Mouse (Mus musculus): ENCODE measurements around the gene Arid4a.
"Not testable (repeated sequence)": the region's sequence is repeated elsewhere in the genome, so short reads cannot be mapped to it uniquely, and the experiment has no call there.

Gene Arid4a

DNA sequence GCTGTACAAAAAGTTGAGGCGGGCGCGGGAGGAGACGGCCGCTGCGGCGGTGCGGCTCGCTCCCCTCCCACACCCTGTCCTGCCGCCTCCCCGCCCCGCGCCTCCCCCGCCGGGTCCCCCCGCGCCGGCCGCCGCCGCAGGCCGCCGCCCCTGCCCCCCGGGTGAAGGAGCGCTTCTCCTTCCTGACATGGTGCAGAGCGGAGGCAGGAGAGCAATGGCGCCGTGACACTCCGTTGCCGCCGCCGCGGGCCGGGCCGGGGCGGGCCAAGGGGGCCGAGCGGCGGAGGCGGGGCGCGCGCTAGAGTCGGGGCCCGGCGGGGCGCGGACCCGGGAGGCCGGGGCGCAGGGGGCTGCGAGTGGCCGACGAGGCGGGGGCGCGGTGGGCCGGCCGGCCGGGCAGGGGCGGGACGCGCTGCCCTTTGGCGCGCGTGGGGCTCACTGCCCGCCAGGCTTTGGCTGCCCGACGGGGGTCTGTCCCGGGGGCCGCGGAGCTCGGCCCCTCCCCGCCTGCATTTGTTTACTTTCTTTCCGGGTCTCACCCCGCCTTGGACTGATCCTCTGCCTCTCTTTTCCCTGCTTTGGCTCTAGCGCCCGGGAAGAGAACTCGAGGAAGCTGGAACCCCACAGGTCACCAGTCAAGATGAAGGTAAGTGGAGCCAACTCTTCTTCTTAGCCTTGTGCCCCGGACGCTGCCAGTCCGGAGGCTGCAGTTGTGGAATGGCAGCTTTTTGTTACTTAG lies 882 bp downstream of the Arid4a start:
- DNase-seq = peak; percentile 56 to 80

DNA sequence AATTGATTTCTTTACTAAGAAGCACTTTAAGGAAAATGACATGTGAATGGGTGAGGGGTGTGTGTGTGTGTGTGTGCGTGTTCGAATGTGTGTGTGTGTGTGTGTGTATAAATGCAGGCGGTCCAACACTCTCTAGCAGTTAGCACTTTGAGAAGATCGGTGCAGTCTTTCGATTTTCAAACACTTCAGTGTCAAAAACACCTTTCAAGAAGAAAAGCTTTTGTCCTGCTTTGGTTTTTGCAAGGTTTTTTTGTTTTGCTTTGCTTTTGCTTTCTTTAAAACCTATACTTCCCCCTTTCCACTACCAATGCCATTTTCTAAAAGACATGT lies 1.4 kb downstream of the Arid4a start:
- DNase-seq = no peak

DNA sequence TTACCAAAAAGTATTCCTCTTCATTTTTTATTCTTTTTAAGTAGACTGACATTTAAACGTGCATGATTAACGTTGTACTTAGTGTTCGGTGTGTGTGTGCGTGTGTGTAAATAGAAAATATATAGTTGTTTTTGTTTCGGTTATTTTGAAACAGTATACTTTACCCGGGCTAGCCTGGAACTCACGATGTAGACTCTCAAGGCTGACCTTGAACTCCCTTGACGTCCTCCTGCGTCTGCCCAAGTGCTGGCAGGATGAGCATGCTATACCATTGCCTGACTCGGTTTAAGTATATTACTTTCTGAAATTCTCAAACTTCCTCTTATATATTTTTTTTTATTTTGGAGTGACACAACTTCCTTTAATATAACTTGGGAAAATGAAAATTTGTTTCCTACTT lies 2.0 kb downstream of the Arid4a start:
- no peak for DNase-seq

DNA sequence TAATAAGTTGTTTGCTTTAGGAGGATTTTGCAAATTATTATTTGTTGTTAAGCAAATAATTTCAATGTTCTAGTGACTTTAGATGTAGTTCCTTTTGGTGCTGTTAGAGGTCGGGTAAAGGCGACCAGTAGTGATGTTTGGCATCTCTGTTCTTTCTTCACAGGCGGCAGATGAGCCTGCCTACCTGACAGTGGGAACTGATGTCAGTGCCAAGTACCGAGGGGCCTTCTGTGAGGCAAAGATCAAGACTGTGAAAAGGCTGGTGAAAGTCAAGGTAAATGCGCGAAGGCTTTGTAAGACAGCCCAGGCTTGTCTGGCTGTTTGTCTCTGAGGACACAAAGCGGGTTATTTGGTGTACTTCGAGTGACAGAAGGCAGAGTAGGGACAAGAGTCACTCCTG lies 3.4 kb downstream of the Arid4a start:
- DNase-seq = no peak

DNA sequence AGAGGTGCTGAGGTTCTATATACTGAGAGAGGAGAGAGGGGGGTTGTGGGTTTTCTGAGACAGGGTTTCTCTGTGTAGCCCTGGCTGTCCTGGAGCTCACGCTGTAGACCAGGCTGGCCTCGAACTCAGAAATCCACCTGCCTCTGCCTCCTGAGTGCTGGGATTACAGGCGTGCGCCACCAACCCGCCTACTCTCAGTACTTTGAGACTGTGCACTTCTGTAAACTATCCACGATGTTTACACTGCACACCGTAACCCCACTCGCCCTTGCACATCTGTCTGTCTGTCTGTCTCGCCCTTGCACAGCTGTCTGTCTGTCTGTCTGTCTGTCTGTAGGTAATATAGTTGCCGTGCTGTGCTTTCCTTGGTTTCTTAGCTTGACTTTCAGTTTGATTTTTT lies 8.6 kb downstream of the Arid4a start:
- no peak for DNase-seq

DNA sequence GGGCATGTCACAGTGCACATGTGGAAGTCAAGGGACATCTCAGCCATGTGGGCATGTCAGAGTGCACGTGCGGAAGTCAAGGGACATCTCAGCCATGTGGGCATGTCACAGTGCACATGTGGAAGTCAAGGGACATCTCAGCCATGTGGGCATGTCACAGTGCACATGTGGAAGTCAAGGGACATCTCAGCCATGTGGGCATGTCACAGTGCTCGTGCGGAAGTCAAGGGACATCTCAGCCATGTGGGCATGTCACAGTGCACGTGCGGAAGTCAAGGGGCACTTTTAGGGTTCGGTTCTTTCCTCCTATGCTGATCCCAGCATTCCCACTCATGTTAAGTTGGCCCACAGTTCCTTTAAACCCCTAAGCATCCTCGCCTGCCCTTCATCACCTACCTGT lies 12.5 kb downstream of the Arid4a start:
- DNase-seq = not testable (repeated sequence)

DNA sequence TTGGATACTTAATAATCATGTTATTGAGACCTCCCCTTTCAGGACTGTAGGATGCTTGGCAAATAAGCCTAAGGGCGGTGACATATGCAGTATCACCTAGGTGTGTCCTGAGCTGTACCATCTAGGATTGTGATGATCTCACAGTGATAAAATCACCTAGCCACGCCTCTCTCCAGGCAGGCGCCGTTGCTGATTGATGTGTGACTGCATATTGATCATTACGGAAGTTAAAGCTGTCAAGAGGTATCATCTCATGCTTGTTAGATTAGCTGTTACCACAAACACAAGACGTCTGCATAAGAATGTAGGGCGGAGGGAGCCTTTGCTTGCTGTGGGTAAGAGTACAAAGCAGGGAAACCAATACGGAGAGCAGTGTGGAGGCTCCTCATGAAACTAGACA lies 14.5 kb downstream of the Arid4a start:
- DNase-seq = no peak

DNA sequence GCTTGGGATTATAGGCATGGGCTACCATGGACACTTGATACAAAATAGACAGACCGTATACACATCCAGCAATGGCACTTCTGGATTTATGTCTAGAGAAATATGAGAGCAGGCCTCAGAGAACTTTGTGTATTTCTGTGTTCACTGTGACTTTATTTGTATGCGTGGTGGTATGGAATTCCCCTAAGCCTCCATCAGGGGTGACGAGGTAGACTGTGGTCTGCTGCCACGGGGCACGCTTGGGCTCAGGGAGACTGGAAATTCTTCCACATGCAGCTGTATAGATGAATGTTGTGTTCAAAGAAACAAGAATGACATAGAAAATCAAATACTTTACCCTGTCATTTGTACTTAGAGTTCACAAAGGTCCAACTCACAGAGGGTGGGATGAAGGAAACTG lies 14.9 kb downstream of the Arid4a start:
- DNase-seq = no peak

DNA sequence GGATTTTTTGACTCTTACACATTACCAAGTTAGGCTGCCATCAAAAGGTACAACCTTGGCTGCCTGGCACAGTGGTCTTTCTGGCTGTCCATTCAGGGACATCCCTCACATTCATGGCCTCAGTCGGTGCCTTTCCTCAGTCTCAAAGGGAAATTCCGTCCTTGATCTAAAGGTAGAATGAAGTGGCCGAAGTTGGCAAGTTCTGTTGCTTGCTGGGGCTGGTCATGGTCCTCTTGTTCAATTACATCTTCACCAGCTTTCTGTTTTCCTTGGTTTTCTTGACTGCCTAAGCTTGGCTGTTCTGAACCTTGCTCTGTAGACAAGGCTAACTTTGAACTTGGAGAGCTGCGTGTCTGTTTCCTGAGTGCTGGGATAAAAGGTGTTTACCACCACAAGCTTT lies 20.0 kb downstream of the Arid4a start:
- no peak for DNase-seq

DNA sequence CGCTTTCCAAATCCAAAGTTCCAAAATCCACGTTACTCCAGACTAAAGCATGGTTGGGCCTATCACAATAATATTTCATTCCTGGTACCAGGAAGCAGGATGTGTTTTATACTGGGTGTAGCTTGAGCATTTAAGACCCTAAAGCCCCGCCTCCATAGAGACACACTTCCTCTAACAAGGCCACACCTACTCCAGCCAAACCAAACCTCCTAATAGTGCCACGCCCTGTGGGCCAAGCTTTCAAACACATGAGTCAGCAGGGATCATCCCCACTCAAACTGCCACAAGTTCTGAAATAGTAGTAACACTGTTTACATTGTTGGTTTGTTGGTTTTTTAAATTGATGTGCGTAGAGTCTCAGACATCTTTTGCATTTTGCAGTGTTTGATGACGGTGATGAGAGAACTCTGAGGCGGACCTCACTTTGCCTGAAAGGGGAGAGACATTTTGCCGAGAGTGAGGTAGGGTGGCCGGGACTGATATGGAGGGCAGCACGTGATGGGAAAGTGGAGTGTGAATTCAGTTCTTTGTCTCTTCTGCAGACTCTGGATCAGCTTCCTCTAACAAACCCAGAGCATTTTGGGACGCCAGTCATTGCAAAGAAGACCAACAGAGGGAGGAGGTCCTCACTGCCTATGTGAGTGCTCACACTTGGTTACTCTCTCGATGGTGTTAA lies 21.1 kb downstream of the Arid4a start:
- DNase-seq = no peak

DNA sequence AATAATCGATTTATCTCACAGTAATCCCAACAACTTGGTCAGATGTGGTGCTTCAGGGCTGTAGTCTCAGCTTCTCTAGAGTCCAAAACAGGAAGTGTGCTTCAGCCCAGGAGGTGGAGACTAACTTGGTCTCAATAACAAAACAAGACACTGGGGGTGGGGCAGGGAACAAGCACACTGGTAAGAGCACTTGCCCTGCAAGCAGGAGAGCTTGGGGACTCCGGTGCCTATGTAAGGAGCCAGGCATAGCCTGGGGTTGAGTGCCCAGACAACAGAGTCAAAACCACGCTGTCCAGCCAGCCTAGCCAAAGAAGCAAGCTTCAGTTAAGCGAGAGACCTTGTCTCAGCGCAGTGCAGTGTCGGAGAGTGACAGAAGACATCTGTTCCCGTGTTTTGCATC lies 24.7 kb downstream of the Arid4a start:
- peak; percentile 81 to 82 for DNase-seq

DNA sequence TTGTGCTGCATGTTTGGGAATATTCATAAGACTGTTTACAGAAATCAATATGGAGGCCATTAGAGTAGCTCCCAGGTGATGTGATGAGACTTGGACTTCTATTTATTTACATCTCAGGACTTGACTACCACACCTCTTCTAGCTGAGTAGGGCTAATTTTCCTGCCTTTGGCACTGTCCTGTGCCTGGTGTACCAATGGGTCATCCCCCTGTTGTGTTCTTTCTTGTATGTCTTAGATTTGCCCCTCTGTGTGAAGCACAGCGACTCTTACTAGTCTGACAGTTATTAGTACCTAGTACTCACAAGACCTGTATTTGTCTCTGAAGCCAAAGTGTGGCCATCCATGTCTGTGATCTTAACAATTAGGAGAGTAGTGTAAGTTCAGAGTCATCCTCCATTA lies 26.7 kb downstream of the Arid4a start:
- DNase-seq = no peak

DNA sequence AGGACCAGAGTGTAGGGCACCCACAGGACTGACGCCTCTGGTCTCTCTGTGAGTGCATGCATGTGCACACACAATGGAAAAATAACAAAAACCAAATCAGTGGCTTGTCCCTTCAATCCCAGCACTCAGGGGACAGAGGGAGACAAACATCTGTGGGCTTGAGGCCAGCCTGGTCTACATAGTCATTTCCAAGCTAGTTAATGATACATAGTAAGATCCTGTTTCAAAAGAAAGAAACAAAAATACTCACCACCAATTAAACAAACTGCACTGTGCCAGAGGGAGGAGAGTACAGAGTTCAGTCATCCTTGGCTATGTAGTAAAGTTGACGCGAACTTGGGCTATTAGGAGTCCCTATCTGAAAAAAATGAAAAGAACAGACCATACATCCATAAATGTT lies 27.8 kb downstream of the Arid4a start:
- peak; percentile 66 to 70 for DNase-seq

DNA sequence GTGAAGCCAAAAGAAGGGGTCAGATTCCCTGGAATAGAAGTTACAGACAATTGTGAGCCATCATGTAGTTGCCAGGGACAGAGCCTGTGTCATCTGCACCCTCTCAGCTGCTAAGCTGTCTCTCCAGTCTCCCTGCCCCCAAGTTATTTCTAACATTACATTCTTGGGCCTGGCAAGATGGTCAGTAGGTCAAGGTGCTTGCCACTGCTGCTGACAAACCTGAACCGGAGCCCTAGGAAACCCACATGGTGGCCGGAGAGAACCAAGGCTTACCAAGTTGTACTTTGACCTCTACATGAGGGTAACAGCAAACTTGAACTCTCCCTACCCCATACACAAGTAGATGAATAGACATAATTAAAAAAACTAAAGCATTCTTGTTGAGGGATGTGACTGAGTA lies 28.7 kb downstream of the Arid4a start:
- DNase-seq = peak; percentile 66 to 87

DNA sequence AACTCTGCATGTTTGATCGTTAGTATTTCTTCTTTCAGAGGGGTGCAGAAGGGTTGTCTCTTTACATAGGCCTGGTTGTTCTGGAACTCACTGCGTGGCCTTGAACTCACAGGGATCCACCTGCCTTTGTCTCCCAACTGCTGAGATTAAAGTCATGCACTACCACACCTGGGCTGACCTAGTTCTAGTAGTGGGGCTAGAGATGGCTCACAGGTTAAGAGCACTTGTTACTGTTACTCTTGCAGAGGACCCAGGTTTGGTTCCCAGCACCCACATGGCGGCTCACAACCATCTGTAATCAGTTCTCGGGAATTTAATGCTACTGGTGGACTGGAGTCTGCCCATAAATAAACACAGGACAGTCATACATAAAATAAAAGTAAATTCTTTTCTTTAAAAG lies 30.7 kb downstream of the Arid4a start:
- DNase-seq = no peak

DNA sequence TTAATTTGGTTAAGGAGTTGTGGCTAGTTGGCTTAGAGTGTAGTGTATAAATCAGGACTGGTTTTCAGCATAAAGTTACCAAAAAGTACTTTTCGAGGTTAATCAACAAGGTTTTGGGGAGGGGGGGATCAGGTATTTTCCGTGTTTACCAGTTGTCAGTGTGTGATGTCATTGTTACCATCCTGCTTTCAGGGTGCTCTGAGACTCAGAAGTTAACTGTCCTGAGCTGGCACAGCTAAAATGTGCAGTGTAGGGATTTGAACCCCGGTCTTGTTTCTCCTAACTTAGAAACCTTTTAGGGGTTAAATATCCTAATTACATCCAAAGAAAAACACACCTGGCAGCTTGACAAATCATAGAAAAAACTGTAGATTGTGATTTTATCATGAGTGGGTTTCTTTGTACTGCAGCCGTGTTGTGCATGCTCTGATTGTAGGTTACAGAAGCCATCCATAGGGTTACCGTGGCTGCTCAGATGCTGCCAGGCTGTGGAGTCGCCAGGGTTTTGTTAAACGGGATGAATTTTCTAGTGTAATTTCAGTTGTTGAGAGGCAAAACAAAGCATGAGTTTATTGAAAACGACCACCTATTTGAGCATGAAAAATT lies 31.8 kb downstream of the Arid4a start:
- DNase-seq = no peak

DNA sequence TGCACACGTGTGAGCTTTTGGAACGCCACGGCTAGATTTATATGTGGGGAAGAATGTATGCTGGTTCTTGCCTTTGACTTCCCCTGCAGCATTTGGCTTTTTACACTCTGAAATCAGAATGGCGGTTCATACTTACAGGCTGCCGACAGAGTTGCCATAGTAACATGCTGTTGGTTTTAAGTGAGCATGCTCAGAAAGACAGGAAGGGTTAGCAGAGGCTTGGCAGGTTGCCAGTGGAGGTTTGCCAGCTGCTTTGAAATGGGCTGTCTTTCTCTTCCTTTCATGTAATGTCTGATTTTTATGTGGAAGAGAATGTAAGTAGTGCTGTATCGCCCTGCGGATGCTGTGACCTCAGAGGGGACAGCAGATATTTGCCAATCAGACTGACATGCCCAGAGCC lies 32.3 kb downstream of the Arid4a start:
- DNase-seq = peak; percentile 96 to 98

DNA sequence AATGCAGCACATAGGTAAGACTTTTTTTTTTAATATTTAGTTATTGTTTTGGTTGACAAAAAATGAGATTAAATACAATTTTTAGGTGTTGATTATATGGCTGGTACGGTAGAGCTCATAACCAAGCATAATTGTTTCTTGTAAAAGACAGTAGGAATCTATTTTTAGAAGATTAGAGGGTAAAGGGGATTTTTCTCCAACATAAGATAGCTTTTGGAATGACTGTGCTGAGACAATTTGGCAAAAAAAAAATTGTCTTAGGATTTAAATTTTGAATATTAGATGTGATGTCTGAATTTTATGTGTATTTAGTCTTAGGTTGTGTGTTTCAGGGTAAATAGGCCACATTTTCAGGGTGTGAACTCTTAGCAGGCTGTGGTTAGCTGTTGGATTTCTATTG lies 32.8 kb downstream of the Arid4a start:
- no peak for DNase-seq

DNA sequence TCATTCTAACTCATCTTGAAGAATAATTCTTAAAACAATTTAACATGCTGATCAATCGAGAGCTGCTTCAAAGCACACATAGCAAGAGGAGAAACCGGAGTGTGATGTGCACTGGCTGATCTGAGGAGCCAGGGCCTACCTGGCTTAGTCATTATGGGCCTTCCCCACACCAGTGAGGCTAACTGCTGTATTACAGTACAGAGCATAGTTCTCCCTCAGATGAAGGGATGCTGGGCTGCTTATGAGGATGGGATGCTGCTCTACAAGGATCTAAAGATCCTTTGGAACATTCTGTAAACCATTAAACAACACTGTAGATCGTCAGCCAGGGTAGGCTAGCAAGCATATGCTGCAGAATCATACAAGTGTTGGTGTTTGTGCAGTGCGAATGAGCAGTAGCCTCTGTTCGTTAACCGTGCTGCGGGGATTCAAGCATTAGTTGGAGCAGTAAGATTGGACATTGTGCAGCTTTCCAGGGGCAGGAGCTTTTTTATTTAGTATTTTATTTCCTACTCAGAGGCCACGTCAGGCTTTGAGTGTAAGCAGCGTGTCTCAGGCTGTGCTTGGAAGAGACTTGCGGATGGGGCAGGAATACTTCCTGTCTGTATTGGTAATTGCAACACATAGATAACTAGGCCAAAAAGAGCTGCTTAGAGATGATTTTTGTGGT lies 33.9 kb downstream of the Arid4a start:
- DNase-seq = no peak

DNA sequence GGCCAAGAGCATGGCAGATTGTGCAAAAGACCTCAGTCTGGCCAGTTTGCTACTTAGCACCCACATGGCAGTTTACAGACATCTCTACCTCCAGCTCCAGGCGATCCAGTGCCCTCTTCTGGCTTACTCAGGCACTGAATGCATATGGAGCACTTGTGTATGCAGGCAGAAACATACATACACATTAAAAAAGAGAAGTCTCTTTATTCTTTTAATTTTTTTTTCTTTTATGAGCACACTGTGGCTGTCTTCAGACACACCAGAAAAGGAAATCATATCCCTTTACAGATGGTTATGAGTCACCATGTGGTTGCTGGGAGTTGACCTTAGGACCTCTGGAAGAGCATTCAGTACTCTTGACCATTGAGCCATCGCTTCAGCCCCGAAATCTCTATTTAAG lies 35.3 kb downstream of the Arid4a start:
- peak; percentile 47 to 77 for DNase-seq

DNA sequence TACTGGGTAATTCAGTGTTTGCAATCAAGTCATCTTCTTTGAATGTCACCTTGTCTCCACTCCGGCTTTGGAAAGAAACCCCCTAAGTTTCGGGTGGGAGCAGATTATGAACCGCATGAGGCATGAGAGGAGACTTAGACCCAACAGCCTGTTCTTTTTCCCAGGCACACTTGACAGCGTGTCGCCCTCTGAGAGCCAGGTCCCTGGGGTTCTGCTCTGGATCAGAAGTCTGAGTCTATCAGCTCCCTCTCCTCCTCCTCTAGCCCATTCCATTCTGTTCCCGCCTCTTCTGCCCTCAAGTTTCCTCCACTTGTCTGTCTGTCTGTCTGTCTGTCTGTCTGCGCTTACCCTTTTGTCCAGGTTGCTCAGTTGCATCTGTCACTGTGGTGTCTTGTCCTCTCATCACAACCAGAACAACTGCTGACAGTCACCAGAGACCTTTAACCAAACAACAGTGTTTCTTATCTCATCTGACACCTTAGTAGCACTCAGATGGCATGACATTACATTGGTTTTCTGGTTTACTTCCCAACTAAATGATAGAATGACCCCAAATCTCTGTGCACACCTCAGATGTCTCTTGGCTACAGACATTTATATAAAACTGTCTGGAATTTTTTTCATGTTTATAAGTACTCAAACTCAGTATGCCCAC lies 36.7 kb downstream of the Arid4a start:
- DNase-seq = no peak

DNA sequence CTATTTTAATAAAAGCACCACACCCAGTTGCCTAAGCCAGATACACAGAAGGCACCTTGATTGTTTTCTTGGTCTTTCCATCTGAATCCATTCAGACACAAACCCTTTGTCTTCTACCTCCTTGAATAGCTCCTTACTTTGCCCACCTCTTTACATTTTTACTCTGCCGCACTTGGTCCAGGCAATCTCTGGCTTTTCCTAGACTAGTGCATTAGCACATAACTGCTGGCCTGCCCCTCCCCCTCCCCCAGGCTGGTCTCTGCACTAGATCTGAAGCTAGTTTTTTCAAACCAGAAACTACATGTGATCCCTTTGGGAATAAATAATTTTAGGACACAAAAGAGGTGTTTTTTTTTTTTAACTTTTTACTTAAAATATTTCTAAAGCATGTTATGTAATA lies 37.2 kb downstream of the Arid4a start:
- DNase-seq = peak; percentile 31 to 70

DNA sequence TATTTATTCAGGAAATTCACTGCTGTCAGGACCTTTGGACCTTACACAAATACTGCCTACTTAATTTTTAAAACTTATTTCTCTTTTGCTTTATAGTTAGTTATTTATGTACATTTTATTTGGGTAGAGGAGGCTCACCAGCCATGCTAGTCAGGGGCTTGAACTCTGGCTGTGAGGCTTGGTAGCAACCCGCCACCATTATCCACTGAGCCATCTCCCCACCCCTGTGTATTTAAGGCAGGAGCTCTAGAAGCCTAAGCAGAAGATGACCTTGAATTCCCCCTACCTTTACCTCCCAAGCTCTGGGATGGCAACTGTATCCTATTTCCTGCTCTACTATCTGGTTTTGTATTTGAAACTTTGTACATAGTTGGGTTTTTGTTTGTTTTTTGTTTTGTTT lies 37.7 kb downstream of the Arid4a start:
- DNase-seq = no peak

Data from kidney, postnatal 36 days (tissue).